Mouse (Mus musculus) intestine, postnatal 0 days (tissue): Measurements from ENCODE around the gene Aoc1. TPM values are rescaled to one million over a fixed set of nuclear protein-coding genes. Genes with fewer than 3 reads are reported as not detected.
A peak's percentile ranks its signal among the peaks of the same experiment; 100 is the strongest.

Experiments
- ATAC-seq: fragments of 200-750 bp; cut with Nextera tagmentation; 2 replicates; pipeline ENCODE4 v1.8.0; 2017; ENCODE audit warnings: mild to moderate bottlenecking, moderate TSS enrichment, moderate library complexity
- H3K27ac ChIP-seq: fragments of 300-500 bp; sonication (generic); 2 replicates; pipeline ENCODE4 v1.5.1; 2014; ENCODE audit warnings: mild to moderate bottlenecking, low read depth, low read length, moderate library complexity
- H3K27me3 ChIP-seq: fragments of 300-500 bp; sonication (generic); replicated peaks from 2 replicates; pipeline ENCODE4 v1.6.1; 2014; ENCODE audit warnings: low read length, mixed read lengths; ENCODE audit not compliant: control insufficient read depth, insufficient read depth
- H3K36me3 ChIP-seq: fragments of 300-500 bp; sonication (generic); 2 replicates; pipeline ENCODE4 v1.6.1; 2014; ENCODE audit warnings: mild to moderate bottlenecking, moderate library complexity; ENCODE audit not compliant: control insufficient read depth, insufficient read depth
- H3K4me1 ChIP-seq: fragments of 300-500 bp; sonication (generic); replicated peaks from 2 replicates; pipeline ENCODE4 v1.6.1; 2014; ENCODE audit warnings: antibody characterized with exemption, low read length, mixed read lengths; ENCODE audit not compliant: control insufficient read depth, insufficient read depth
- H3K4me2 ChIP-seq: fragments of 300-500 bp; sonication (generic); replicated peaks from 2 replicates; pipeline ENCODE4 v1.6.1; 2014; ENCODE audit warnings: low read depth, mild to moderate bottlenecking, moderate library complexity
- H3K4me3 ChIP-seq: fragments of 300-500 bp; sonication (generic); 2 replicates; pipeline ENCODE4 v1.5.1; 2014; ENCODE audit warnings: low read depth, low read length
- H3K9ac ChIP-seq: fragments of 300-500 bp; sonication (generic); 2 replicates; pipeline ENCODE4 v1.6.1; 2014; ENCODE audit warnings: mild to moderate bottlenecking, low read depth, low read length
- H3K9me3 ChIP-seq: fragments of 300-500 bp; sonication (generic); 2 replicates; pipeline ENCODE4 v1.6.1; 2016; ENCODE audit warnings: mixed run types; ENCODE audit not compliant: control insufficient read depth
- CTCF ChIP-seq: sonication (generic); IDR thresholded peaks from 2 replicates; pipeline ENCODE4 v1.5.1; 2016; ENCODE audit warnings: low read depth, mild to moderate bottlenecking, control low read depth, antibody characterized with exemption, moderate library complexity
- WGBS: fragments of 180-500 bp; shearing (Covaris S2); extraction: QIAGEN DNeasy Blood & Tissue Kit; methylation state at CpG from one replicate; pipeline ENCODE4 v1.1.7; 2014; 5-methylcytosine and 5-hydroxymethylcytosine counted together
- polyA plus RNA-seq: library from polyadenylated mRNA; unstranded; fragments of >200 nt; fragmentation: Nextera tagmentation; extraction: Ambion mirVana; gene quantifications from 2 replicates; pipeline ENCODE4 v1.2.1, GENCODE M21; 2015

Gene Aoc1
- polyA plus RNA-seq, 1 experiment from 2014 or later, result 101 TPM

- peak; percentile 70 for ATAC-seq
- no peaks in the 10 kb centered on the region for H3K36me3 ChIP-seq
- H3K4me3 ChIP-seq, result no peak overlapping the region
- peak overlapping the region; percentile 87 for H3K27ac ChIP-seq
- no peak for TF ChIP-seq CTCF
- peaks cover 7% of the 10 kb centered on the region; the same call in 1 of the 2 replicates for H3K4me1 ChIP-seq
- peak overlapping the region; percentile 17; the same call in 1 of the 2 replicates for H3K9ac ChIP-seq
- no peaks in the 10 kb centered on the region for H3K27me3 ChIP-seq
- peak overlapping the region; percentile 30; the same call in 1 of the 2 replicates for H3K4me2 ChIP-seq
- 49% methylated on average over 4 of the region's 4 CpGs for WGBS
- no peaks in the 10 kb centered on the region for H3K9me3 ChIP-seq
These were observed 1.9 kb downstream of the Aoc1 start for GRCm38 (mm10) chr6:48874576-48874975.

DNA sequence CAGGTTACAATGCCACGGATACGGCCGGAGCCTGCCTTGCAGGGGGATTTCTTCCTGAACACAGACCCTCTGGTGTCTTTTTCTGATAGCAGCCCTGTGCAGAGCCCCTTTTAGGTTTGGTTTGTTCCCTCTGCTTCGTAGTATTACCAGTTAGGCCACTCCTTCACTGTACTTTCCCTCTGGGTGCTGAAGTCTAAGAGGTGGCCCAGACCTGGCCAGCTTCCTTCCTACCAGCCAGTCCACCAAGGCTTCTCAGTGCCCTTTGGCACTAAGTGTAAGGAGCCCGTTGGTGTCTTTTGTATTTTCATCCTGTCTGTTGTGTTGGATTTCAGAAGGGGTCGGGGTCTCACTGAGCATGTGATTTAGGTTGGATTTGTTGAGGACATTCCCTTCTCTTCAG, 2.8 kb downstream of the Aoc1 start:
- WGBS, result 64% methylated on average over 6 of the region's 6 CpGs
- H3K27me3 ChIP-seq, result no peaks in the 10 kb centered on the region
- no peaks in the 10 kb centered on the region for H3K9me3 ChIP-seq
- H3K4me1 ChIP-seq, result peaks cover 7% of the 10 kb centered on the region; the same call in 1 of the 2 replicates
- no peaks in the 10 kb centered on the region for H3K36me3 ChIP-seq
- peak; percentile 68 for ATAC-seq
- peak overlapping the region; percentile 30 for H3K4me2 ChIP-seq
- no peak for TF ChIP-seq CTCF
- no peak overlapping the region for H3K4me3 ChIP-seq
- peak overlapping the region; percentile 87 for H3K27ac ChIP-seq
- H3K9ac ChIP-seq, result no peak overlapping the region

GRCm38 (mm10) chr6:48876510-48877135, 3.9 kb downstream of the Aoc1 start:
- H3K27me3 ChIP-seq, result no peaks in the 10 kb centered on the region
- no peak for TF ChIP-seq CTCF
- peak overlapping the region; percentile 87 for H3K27ac ChIP-seq
- 0 out of 2 replicates have a peak, but pooled peaks have one; percentile 5 for ATAC-seq
- no peak overlapping the region for H3K9ac ChIP-seq
- peaks cover 7% of the 10 kb centered on the region; the same call in 1 of the 2 replicates for H3K4me1 ChIP-seq
- H3K4me2 ChIP-seq, result peak overlapping the region; percentile 13
- no peaks in the 10 kb centered on the region for H3K9me3 ChIP-seq
- H3K4me3 ChIP-seq, result no peak overlapping the region
- H3K36me3 ChIP-seq, result no peaks in the 10 kb centered on the region
- WGBS, result 55% methylated on average over 5 of the region's 5 CpGs

DNA sequence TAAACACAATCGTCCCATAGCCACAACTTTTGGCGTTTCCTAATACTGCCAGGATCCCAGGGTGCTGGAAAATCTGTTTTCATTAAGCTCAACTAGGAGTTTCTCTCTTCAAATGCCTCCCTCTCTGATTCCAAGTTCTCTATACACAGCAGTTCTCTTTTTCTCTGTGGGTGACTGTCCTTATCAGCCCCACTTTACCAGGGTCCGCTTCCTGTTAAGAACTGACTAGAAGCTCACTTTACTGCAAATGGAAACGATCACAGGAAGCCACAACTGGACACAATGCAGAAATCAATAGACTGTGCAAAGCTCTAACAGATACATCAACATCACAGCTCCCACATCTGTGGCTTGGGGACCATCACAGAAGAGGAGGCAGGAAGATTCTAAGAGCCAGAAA, 21.5 kb downstream of the Aoc1 start:
- no peak for ATAC-seq
- Histone ChIP-seq H3K27me3 (no peaks in the 10 kb centered on the region), H3K36me3 (no peaks in the 10 kb centered on the region), H3K4me3 (no peak overlapping the region), H3K4me2 (no peak overlapping the region), H3K27ac (no peak overlapping the region; the same call in 1 of the 2 replicates), H3K9ac (no peak overlapping the region), H3K9me3 (no peaks in the 10 kb centered on the region), H3K4me1 (0 out of 2 replicates have a peak, but pooled peaks cover 6% of the 10 kb centered on the region)
- no peak for TF ChIP-seq CTCF
- 56% methylated on average over 4 of the region's 4 CpGs for WGBS

- Histone ChIP-seq H3K4me1 (0 out of 2 replicates have a peak, but pooled peaks cover 6% of the 10 kb centered on the region), H3K4me2 (peak overlapping the region; percentile 62), H3K4me3 (peak overlapping the region; percentile 13), H3K27me3 (no peaks in the 10 kb centered on the region), H3K9ac (peak overlapping the region; percentile 13), H3K36me3 (no peaks in the 10 kb centered on the region), H3K9me3 (no peaks in the 10 kb centered on the region), H3K27ac (peak overlapping the region; percentile 77)
- WGBS, result 41% methylated on average over 8 of the region's 8 CpGs
- TF ChIP-seq CTCF, result no peak
- peak; percentile 79 for ATAC-seq
These were observed 22.5 kb downstream of the Aoc1 start for GRCm38 (mm10) chr6:48894938-48895818.

GRCm38 (mm10) chr6:48895941-48896340, 23.2 kb downstream of the Aoc1 start:
- Histone ChIP-seq H3K4me1 (0 out of 2 replicates have a peak, but pooled peaks cover 6% of the 10 kb centered on the region), H3K4me3 (peak overlapping the region; percentile 24), H3K36me3 (no peaks in the 10 kb centered on the region), H3K27me3 (no peaks in the 10 kb centered on the region), H3K4me2 (peak overlapping the region; percentile 62), H3K9ac (no peak overlapping the region; the same call in 1 of the 2 replicates), H3K27ac (peak overlapping the region; percentile 46; the same call in 1 of the 2 replicates), H3K9me3 (no peaks in the 10 kb centered on the region)
- TF ChIP-seq CTCF, result no peak
- ATAC-seq, result peak; percentile 66; the same call in 1 of the 2 replicates
- WGBS, result 35% methylated on average over 5 of the region's 5 CpGs
